ENCODE assay signal across 18 mouse cellular contexts in genomic region chr1:153667781-153668180, GRCm38 (mm10). TPM values are rescaled to one million over a fixed set of nuclear protein-coding genes. Genes with fewer than 3 reads are reported as not detected.
DNase-seq lines count a peak whose midpoint lies in the region; ATAC-seq lines count a peak whose summit lies in the region.
"Had no signal": no experiment of that assay in that cellular context is flagged by ENCODE, and none has a peak within 500 bp of the region (broad histone marks: within the 10 kb centered on the region; RNA-seq: fewer than 3 reads in every experiment).

No protein-coding gene starts in this region.

- WGBS in midbrain, embryonic 10.5 days, result 83% methylated on average over 5 of the region's 5 CpGs
- WGBS in midbrain, embryonic 11.5 days, result 81% methylated on average over 5 of the region's 5 CpGs
- 76% methylated on average over 5 of the region's 5 CpGs for WGBS in midbrain, embryonic 15.5 days

- no peak for ATAC-seq in midbrain, embryonic 11.5 days (ENCODE audit: low FRiP score)
- no peak for ATAC-seq in midbrain, embryonic 15.5 days (replicated peaks)
- ATAC-seq: intestine, embryonic 16.5 days had no signal

- H3K9ac ChIP-seq in midbrain, embryonic 11.5 days (ENCODE audit: low read length), result no peak overlapping the region
- no peak overlapping the region for H3K9ac ChIP-seq in midbrain, embryonic 15.5 days

- H3K4me1 ChIP-seq in midbrain, embryonic 10.5 days, result peaks cover 61% of the 10 kb centered on the region
- peaks cover 25% of the 10 kb centered on the region for H3K4me1 ChIP-seq in midbrain, embryonic 11.5 days (ENCODE audit: control insufficient read depth, insufficient read depth, low read length)
- peaks cover 59% of the 10 kb centered on the region for H3K4me1 ChIP-seq in midbrain, embryonic 15.5 days

- H3K4me2 ChIP-seq in midbrain, embryonic 11.5 days, result no peak overlapping the region
- peak overlapping the region; percentile 49 for H3K4me2 ChIP-seq in midbrain, embryonic 15.5 days

- no peaks in the 10 kb centered on the region for H3K9me3 ChIP-seq in midbrain, embryonic 10.5 days (replicated peaks)
- H3K9me3 ChIP-seq in midbrain, embryonic 11.5 days (ENCODE audit: control insufficient read depth, low read length), result no peaks in the 10 kb centered on the region
- H3K9me3 ChIP-seq in midbrain, embryonic 15.5 days, result no peaks in the 10 kb centered on the region

- H3K4me3 ChIP-seq in midbrain, embryonic 10.5 days, result no peak overlapping the region
- no peak overlapping the region for H3K4me3 ChIP-seq in midbrain, embryonic 11.5 days (ENCODE audit: low read depth, low read length)
- H3K4me3 ChIP-seq in midbrain, embryonic 15.5 days, result no peak overlapping the region

- H3K36me3 ChIP-seq in midbrain, embryonic 10.5 days, result no peaks in the 10 kb centered on the region
- no peaks in the 10 kb centered on the region for H3K36me3 ChIP-seq in midbrain, embryonic 11.5 days (ENCODE audit: control insufficient read depth, insufficient read depth, low read length)
- no peaks in the 10 kb centered on the region for H3K36me3 ChIP-seq in midbrain, embryonic 15.5 days (replicated peaks)

- DNase-seq in cerebellum, adult 11-12 months, result peak; percentile 64
- DNase-seq in cerebellum, postnatal 4 days (ENCODE audit: low spot score in 2 of 2), result no peak
- no peak for DNase-seq in midbrain, embryonic 10.5 days (ENCODE audit: low spot score)
- no peak for DNase-seq in midbrain, embryonic 11.5 days (ENCODE audit: low spot score, missing footprints)
- DNase-seq in layer of hippocampus, postnatal 36 days, result no peak
- no peak for DNase-seq in spleen, adult 12 weeks (ENCODE audit: low spot score)
- DNase-seq in urinary bladder, adult 2 months (ENCODE audit: low spot score), result no peak
- DNase-seq: adrenal gland, postnatal 10 days; gastrocnemius, postnatal 14 days; heart, postnatal 14 days; kidney, postnatal 10 days; liver; lung, adult 2 months had no signal

- H3K27me3 ChIP-seq in midbrain, embryonic 10.5 days (ENCODE audit: low read depth, poor library complexity, severe bottlenecking), result peaks cover 57% of the 10 kb centered on the region
- H3K27me3 ChIP-seq in midbrain, embryonic 11.5 days (ENCODE audit: control insufficient read depth, insufficient read depth, low read length), result no peaks in the 10 kb centered on the region
- H3K27me3 ChIP-seq in midbrain, embryonic 15.5 days (replicated peaks), result no peaks in the 10 kb centered on the region

- peak overlapping the region; percentile 14; the same call in 1 of the 2 replicates for H3K27ac ChIP-seq in midbrain, embryonic 10.5 days (replicated peaks)
- H3K27ac ChIP-seq in midbrain, embryonic 11.5 days (ENCODE audit: low read depth, low read length), result no peak overlapping the region
- H3K27ac ChIP-seq in midbrain, embryonic 15.5 days, result no peak overlapping the region
- H3K27ac ChIP-seq: macrophage had no signal

RNA-seq across cellular contexts. Expression of gene Rgs8, which starts 15.0 kb away (rescaled TPM):
- polyA plus RNA-seq in midbrain, embryonic 10.5 days (2016; fragmentation: Nextera tagmentation; extraction: Ambion mirVana), result 8.3 and 15.1 TPM in 2 replicates
- polyA plus RNA-seq in midbrain, embryonic 11.5 days (2014; fragmentation: Nextera tagmentation; extraction: Ambion mirVana), result 12.7 and 14.1 TPM in 2 replicates
- 42.0 and 46.9 TPM in 2 replicates for polyA plus RNA-seq in midbrain, embryonic 15.5 days (2015; fragmentation: Nextera tagmentation; extraction: Ambion mirVana)
- 10 to 100 TPM; 76.1 to 76.4 TPM for total RNA-seq in layer of hippocampus, postnatal 36 days (2021)
- 0.03 TPM in 1 of 2 replicates, not detected in the other for polyA plus RNA-seq in urinary bladder, adult 2 months (2012; rRNA removed)
- total RNA-seq: CH12.LX; heart, postnatal 14 days; monocyte, adult 5-6 weeks had no signal
- polyA plus RNA-seq: macrophage had no signal
